Mouse (Mus musculus) layer of hippocampus, adult 8-10 months (tissue): ENCODE measurements around the gene Tmbim1. TPM values are rescaled to one million over a fixed set of nuclear protein-coding genes. Genes with fewer than 3 reads are reported as not detected.
A peak's percentile ranks its signal among the peaks of the same experiment; 100 is the strongest.

Source experiments
- DNase-seq, 2 experiments: peaks; one replicate each; pipeline ENCODE4 v3.0.0; 2022; ENCODE audit warnings: low spot score in 2 of 2
- total RNA-seq, 4 experiments: library from RNA; stranded (reverse); gene quantifications; 2 replicates each; pipeline ENCODE4 v1.2.4; 2022

The Tmbim1 gene
- total RNA-seq, 4 experiments from 2014 or later, result 24.9 to 37.2 (median 33.3) TPM

DNA sequence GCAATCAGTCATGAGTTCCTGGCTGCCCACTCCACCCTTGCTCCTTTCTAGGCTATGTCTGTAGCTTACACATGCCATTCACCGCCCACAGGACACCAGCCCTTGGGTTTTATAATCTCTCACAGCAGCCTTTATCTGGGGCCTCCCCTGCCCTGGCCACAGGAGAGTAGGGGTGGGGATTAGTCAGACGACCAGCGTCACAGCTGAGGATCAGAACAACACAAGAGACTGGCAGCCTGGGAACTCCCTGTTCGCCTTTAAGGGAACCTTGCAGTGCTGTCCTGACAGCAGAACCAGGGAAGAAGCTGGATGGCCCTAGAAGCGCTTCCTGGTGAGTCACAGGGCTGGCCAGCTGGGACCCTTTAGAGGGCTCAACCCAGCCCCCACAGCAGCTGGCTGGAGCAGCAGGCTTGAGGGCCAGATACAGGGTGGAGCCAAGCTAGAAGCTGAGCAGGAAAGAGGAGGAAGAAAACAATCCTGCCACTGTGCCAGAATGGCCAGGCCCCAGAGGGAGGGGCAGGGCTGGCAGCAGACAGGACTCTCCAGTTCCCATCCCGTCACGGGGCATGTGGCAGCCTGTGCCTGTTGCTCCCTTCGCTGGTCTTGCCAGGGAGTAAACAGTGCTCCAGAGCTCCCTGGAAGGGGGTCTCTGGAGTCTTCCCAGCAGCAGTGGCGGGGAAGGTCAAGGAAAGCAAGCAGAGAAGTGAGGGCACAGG lies 9.8 kb downstream of the Tmbim1 start:
- DNase-seq, result peak; percentile 91 to 95

DNA sequence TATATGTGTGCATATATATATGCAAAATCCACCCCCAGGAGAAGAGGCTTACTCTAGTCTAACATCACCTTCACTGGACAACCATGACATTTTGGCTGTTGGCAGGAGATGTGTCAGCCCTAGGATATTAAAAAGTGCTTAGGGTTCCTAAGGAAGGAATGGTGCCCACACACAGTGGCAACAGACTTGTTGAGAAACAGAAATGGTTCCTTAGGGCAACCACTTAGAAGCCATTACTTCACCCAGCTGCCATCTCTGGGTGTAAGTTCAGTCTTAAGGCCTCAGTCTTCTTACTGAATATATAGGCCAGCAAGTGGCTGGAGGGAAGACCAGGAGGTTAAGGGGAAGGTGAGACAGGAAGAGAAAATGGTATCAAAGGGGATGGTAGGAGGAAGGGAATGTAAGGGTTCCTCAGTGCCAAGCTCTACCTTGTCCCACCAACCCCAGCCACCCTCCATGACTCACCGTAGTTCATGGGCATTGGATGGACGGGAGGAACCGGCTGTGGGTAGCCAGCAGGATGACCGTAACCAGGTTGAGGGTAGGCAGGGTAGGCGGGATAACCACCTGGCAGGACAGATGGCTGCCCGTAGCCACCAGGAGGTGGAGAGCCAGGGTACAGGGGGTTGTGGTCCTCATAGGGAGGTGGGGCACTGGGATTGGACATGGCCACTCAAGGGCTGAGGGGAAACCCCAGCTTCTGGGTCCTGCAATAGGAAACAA lies 10.5 kb downstream of the Tmbim1 start:
- no peak for DNase-seq

DNA sequence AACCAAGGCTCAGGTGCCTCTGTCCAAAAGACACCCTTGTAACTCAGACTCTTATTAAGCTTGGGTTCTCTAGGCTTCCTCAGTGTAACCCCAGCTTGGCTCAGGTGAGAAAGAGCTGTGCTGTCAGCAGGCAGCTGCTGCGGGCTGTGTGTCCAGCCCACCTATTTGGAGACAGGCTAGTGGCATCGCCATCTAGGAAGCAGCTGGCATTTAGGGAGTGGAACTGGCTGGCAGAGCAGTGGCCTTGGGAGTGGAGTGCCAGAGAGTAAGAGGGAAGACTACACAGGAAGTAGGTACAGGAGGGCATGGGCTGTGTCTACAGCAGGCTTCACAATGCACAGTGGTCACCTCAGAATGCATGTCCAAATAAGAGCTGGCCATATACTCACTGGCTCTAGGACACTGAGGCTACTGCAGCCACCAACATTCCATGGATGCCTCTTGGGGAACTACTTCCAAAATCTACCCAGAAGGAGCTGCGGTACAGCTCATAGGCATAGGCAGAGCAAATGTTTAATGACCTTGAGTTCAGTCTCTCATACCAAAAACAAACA lies 11.3 kb downstream of the Tmbim1 start:
- no peak for DNase-seq

DNA sequence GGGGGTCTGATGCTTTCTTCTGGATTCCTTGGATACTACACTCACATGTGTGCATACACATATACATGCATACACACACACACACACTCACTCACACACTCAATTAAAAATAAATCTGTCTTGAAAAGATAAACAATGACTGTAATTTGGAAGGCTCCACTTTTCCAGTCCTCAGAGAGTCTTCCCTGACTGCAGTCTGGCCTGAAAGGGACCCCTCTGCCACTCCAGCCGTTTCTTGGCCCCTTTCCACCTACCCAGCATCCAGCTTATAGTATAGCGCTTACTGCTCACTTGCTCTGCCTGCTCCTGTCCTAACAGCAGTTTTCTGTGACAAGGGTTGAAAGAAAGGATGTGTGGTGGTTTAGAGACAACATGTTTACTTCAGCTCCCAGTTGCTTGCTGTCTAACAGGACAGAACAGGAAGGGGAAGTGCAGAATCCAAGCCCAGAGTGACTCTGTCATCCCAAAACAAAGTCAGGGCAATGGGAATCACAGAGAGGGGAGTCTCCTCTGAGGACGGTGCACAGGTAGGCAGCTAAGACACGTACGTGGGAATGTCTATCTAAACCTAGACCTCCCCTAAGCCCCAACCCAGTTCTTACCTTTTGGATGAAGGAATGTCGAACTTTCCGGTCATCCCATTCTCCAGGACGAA lies 12.0 kb downstream of the Tmbim1 start:
- DNase-seq, result no peak

DNA sequence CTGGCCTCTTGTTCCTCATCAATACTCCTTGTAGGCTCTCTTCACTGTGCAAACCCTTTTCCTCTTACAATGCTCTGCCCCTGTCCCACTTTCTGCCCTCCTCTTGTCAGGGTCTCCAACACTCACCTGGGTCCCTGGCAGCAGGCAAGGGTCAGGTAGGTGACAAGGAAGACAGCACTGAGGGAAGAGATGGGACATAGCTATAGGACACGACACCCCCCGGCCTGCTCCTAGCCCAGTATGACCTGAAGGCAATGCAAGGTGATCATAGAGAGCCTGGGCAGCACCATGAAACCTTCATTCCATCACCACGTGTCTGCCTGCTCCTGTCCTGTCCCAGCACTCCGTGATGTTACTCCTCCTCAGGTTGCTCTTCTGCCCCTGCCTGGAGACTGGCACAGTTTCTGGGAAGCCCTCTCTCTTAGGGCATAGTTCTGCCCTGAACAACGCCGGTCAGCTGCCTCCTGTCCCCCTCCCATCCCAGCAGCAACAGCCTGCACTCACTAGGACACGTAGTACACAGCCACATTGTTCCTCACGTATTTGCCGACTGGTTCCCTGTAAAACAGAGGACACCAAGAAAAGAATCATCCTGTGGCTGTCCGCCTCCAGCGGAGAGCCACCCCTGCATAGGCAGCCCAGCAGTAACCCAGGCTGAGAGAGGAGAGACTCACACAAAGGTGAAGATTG lies 12.9 kb downstream of the Tmbim1 start:
- no peak for DNase-seq

DNA sequence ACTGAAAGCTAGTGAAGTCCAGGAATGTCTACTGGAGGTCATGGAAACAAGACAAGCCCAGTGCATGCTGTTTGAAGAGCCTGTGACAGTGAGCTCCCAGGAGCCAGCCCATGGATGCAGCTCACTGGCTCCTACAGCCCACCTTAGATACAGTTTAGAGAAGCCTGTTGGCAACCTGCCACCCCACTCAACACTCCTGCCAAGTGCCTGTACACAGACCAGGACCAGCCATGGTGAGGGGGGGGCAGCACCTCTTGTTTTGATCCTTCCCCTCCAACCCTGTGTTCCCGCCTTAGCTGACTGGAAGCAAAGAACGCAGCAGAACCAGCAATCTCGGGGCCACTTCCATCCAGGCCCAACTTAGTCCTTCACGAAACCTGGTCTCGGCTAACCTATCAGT lies 15.3 kb downstream of the Tmbim1 start:
- DNase-seq, result no peak

DNA sequence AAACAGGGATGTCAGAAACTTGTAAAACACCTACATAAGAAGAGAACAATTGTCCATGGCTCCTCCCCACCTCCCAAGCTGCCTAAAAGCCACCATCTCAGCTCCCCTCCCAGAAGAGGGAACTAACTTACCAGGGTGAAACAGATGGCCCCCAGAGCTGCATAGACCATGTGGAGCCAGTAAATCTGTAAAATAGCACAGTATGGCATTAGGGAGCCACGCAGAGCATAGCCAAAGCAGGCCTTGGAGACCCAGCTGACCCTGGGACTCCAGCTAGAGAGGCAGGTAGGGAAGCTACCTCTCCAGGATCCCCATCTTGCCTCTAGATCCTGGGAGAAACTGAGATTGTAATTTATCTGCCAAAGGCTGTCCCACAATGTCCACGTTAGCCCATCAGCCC lies 15.7 kb downstream of the Tmbim1 start:
- no peak for DNase-seq

DNA sequence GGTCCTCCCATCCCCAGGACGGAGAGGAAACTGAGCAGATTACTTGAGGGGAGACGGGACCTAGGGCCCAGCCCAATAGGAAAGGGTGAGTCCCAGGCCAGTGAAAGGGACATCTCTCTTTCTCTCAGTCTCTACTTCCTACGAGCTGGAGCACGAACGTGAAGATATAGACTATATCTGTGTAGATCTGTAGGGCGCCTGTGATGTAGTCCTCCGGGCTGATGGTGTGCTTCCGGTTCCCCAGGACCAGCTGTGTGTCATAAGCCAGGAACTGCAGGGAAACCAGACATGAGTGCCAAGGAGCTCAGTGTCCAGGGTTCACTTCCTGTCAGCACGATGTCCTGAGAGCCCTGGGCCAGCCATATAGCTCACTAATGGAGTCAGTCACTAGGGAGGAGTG lies 16.2 kb downstream of the Tmbim1 start:
- DNase-seq, result no peak

DNA sequence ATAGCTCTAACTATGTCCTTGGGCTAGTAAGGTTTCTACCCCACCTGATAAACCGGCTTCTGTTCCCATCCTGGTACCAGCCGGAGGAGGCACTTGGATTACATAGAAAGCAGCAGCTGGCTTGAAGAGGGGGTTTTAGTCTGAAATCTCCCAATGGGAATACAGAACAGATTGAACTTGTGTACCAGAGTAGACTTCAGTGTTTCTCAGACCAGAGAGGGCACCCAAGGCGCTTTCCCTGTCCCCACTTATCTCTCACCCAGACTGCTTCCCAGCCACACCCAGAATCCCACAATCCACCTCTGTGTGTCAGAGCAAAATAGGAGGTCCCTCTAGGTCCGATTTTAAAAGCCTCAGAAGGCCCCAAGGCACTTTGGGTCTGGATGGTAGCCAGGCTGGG lies 17.1 kb downstream of the Tmbim1 start:
- DNase-seq, result no peak

DNA sequence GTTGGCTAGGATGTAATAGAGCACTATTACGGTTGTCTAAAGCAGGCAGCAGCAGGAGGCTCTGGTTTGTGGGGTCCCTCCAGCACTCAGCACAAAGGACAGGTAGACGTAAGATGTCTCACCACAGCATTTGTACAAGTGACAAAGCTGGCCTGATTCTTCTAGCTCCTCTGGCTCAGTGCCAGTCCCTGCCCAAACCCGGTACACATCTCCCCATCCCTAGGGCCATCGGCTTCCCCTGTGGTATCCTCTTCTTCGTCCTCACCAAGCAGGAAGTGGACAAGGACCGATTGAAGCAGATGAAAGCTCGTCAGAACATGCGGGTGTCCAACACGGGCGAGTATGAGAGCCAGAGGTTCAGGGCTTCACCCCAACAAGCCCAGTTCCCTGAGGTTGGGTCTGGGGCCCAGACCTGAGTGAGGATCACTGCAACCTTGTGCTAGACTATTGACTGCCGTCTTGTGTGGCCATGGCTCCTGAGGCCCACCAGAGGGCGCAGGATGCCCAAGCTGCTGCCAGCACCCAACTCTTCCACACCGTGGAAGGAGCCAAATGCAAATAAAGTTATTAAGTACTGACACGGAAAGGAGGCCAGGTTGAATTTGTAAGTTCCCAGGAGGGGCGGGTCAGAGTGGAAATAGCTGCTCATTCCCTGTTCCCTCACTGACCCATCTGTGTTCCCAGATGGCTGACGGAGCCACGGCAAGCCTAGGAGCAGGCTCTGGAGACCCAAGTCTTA lies 18.4 kb downstream of the Tmbim1 start:
- peak in 1 of 2 experiments; percentile 36 for DNase-seq

DNA sequence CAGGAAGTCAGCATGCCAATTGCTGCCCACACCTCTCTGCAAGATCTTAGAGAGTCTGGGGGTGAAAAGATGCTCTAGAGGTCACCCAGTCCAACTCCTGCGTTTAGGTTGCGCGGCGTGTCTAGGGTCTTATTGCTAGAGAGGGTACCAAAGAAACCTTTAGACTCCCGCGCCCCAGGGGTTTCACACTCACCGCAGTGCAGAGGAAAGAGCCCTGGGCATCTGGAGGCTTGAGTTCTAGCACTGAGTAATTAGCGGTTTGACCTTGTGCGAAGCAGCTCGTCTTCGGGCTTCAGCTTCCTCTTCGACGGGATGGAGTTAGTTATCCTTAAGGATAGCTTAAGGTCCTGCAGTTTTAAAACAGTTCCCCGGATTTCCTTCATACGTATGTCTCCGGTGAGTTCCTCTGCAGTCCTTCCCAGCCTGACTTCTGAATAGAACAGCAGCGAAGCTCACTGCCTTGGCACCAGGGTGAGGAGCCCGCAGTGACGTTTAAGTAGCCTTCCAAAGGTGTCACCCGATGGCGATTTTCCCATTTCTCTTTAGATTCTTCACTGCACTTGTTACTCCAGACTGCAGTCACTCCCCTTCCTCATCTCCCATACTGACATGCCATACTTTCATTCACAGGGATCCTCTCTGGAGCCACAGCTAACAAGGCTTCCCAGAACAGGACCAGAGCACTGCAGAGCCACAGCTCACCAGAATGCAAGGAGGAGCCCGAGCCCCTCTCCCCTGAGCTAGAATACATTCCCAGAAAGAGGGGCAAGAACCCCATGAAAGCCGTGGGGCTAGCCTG lies 20.0 kb downstream of the Tmbim1 start:
- DNase-seq, result no peak

DNA sequence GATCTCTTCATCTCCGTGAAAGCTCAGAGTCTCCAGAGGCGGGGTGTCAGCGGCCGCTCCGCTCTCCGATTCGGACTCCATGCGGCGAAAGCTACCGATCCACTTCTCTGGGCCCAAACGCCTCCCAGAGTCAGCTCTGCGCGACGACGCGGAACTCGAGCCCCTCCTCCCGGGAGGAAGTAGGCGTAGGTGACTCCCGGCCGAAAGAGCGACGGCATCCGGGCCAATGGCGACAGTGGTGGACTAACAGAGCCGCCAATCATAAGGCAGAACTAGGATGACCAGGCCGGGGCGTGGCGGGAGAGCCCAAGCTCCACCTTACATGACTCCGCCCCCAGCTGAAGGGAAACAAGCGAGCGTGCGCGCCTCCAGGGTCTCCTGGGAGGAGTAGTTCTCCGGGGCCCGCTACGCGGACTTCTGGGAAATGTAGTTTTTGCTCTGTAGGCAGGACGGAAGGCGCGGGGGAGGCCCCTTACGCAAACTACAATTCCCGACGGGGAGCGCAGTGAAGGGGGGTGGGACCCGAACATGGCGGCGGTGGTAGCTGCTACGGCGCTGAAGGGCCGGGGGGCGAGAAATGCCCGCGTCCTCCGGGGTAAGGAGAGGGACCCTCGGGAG lies 20.8 kb downstream of the Tmbim1 start, which contains the start of the genes Aamp and Pnkd:
Gene Aamp (minus strand): TSS at position 196 of the 618 bp plus-strand sequence.
Gene Pnkd (plus strand): TSS at position 388 of the 618 bp plus-strand sequence.
- peak; percentile 100 for DNase-seq

DNA sequence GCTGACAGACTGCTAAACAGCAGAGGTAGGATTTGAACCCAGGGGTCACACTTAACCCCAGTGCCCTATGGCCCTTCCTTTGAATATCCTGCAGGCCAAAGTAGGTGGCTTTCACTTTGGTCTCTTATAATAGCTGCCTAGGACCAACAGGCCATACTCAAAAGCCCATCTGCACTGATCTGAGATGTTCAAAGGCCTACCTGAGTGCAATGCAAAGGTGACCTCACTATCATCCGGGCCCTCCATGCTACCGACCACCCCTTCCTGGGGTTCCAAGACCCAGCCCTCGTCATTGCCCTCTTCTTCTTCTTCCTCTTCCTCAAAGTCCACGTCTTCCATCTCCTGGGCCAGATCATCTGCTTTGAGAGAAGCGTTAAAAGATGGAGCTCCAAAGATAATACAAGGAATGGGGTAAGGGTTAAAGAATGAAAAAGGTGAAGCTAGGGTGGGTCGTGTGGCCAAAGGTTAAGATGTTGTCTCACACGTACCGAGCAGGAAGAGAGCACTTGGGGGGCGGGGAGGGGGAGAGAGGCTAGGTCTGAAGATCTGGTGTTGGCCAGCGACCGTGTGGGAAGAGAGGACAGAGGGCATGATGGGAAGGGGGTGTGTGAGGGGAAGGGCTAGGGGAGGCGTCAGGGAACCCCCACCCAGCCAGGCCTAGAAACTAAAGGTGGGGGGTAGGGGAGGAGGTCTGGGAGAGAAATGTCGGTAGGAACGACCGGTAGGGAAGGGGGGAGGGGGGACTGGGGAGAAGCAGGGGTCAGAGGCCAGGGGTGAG lies 21.5 kb downstream of the Tmbim1 start:
- peak; percentile 41 to 60 for DNase-seq

DNA sequence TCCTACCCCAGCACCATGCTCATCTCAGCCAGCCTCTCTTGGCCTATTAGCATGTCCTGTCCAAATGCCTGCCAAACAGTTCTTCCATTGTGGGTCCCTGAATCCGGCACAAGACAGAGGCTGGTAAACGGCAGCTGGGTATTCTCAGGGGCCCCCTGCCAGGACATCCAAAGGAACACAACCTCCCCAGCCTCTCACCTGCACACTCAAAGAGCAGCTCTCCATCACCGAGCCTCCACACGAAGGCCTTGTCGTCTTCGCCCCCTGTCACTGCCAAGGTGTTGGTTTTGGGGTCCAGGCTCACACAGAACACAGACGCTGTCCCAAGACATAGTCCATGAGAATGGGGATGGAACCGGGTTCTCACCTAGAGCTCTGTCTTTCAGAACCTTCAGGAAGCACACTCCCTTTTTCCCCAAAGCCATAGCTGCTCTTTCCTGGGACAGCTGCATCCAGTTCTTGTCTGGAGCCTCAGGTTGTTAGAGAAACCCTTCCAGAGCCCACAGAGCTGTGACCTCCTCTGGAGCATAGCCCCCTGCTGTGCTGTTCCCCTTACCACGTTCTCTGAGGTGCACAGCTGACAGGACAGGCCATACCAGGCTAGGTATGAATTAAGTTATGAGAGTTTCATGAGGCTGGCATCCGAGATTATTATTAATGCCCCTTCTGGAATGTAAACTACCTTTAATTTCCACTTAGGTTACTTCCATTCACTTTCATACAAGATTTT lies 22.4 kb downstream of the Tmbim1 start:
- no peak for DNase-seq

DNA sequence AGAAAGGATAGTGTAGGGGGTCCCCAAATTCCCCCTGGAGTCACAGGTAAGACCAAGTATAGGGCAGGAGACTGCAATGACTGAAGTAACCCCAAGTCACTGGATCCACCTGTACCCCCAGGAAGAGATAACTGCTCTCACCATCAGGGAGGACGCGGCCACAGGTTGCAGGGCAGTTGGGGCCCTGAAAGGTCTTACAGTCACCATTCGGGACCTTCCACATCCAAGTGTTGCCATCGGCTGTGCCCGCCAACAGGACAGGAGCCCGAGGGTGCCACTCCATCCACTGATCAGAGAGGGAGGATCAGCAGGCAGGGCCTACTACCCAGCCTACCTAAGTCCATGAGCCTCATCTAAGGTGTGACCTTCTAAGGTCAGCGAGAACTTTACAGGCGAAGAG lies 23.5 kb downstream of the Tmbim1 start:
- DNase-seq, result no peak

DNA sequence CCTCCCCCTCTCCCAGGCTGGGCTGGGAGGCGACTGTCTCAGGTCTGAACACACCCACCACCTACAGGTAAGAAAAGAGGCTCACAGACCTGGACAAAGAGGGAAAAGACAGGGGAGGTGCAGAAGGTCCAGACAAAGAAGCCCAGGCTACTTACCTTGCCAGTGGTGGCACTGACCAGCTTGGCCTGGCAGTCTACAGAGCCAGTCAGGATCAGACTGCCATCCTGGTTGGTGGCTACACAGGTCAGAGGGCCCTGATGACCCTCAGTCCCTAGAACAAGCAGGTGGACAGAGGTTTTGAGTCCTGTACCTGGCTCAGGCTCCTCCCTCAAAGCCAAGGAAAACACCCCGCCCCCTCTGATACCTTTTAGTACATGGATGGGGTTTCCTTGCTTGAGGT lies 24.1 kb downstream of the Tmbim1 start:
- DNase-seq, result no peak

DNA sequence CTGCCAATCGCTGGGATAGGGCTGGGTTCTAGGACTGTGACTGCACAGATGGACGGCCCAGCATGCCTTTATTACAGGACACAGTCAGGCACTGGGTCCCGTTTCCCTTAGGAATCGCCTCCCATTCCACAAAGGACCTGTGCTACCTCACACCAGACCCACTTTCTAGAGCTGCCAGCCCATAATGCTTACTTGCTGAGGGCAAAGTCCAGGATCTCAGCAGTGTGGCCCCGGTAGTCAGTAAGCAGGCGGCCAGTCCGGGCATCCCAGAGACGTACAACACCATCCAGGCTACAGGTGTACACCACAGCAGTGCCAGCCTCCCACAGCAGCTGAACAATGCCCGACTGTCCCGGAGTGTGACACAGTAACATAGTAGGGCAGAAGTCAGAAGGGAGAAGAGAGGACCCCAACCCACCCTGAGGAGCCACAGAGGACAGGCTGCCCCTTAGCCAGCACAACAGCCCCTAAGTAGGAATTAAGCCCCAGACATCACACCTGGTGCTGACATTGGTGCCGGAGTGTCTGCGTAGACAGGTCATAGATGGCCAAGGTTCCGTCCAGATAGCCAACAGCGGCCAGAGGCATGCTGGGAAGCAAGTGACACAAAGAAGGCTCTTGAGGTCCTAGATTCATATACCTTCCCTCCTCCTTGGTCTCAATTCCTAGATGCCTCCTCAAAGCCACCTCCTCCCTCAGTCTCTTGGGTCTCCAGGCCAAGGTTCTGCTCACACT lies 24.7 kb downstream of the Tmbim1 start:
- no peak for DNase-seq
